Mouse (Mus musculus) embryonic fibroblast, embryonic 13.5 days (primary cell): ENCODE data around the gene Cacna1a. TPM values are rescaled to one million over a fixed set of nuclear protein-coding genes. Genes with fewer than 3 reads are reported as not detected.

Experiments
- H3K27ac ChIP-seq: 2 replicates; pipeline ENCODE4 v1.5.1; 2012; ENCODE audit warnings: low read length, control low read depth, inconsistent platforms; ENCODE audit not compliant: insufficient read depth
- H3K4me1 ChIP-seq: 2 replicates; pipeline ENCODE4 v1.6.1; 2011; ENCODE audit warnings: low read length; ENCODE audit not compliant: control insufficient read depth, insufficient read depth
- H3K4me3 ChIP-seq: 2 replicates; pipeline ENCODE4 v1.5.1; 2011; ENCODE audit warnings: mild to moderate bottlenecking, control low read depth, low read length; ENCODE audit not compliant: insufficient read depth
- CTCF ChIP-seq: IDR thresholded peaks from 2 replicates; pipeline ENCODE4 v1.5.1; 2011; ENCODE audit warnings: mild to moderate bottlenecking, control low read depth, low read length, moderate library complexity, borderline replicate concordance; ENCODE audit not compliant: insufficient read depth
- POLR2A ChIP-seq: IDR thresholded peaks from 2 replicates; pipeline ENCODE4 v1.6.1; 2011; ENCODE audit warnings: low read depth, mild to moderate bottlenecking, control low read depth, low read length, moderate library complexity
- polyA plus RNA-seq: library from polyadenylated mRNA; stranded (reverse); fragments of >200 nt; gene quantifications from 2 replicates; pipeline ENCODE4 v1.2.4, GENCODE M21; 2011; ENCODE audit warnings: low read depth; ENCODE audit not compliant: missing spikeins, insufficient read length

Gene Cacna1a
- polyA plus RNA-seq, 1 experiment, result 7.2 TPM

- Histone ChIP-seq H3K4me3 (no peak overlapping the region), H3K4me1 (no peaks in the 10 kb centered on the region), H3K27ac (no peak overlapping the region)
- TF ChIP-seq POLR2A, result no peak
- TF ChIP-seq CTCF, result peak; percentile 92
Measured at GRCm38 (mm10) chr8:84363428-84364134, 24.7 kb upstream of the Cacna1a start.

- no peaks in the 10 kb centered on the region for H3K4me1 ChIP-seq
- TF ChIP-seq CTCF, result no peak
- TF ChIP-seq POLR2A, result no peak
- no peak overlapping the region for H3K4me3 ChIP-seq
- no peak overlapping the region for H3K27ac ChIP-seq
Measured at GRCm38 (mm10) chr8:84365197-84365596, 23.0 kb upstream of the Cacna1a start.

- Histone ChIP-seq H3K4me3 (no peak overlapping the region), H3K27ac (no peak overlapping the region), H3K4me1 (no peaks in the 10 kb centered on the region)
- TF ChIP-seq CTCF (no peak), POLR2A (no peak)
Measured at GRCm38 (mm10) chr8:84370972-84371371, 17.3 kb upstream of the Cacna1a start.

- Histone ChIP-seq H3K27ac (no peak overlapping the region), H3K4me3 (no peak overlapping the region), H3K4me1 (no peaks in the 10 kb centered on the region)
- TF ChIP-seq CTCF (no peak), POLR2A (no peak)
Measured at GRCm38 (mm10) chr8:84375038-84375437, 13.2 kb upstream of the Cacna1a start.

GRCm38 (mm10) chr8:84375803-84376202 lies 12.4 kb upstream of the Cacna1a start:
- no peak for TF ChIP-seq POLR2A
- no peak for TF ChIP-seq CTCF
- no peak overlapping the region for H3K27ac ChIP-seq
- H3K4me1 ChIP-seq, result no peaks in the 10 kb centered on the region
- H3K4me3 ChIP-seq, result no peak overlapping the region

- Histone ChIP-seq H3K4me1 (no peaks in the 10 kb centered on the region), H3K27ac (no peak overlapping the region), H3K4me3 (no peak overlapping the region)
- no peak for TF ChIP-seq CTCF
- no peak for TF ChIP-seq POLR2A
Measured at GRCm38 (mm10) chr8:84376564-84376963, 11.7 kb upstream of the Cacna1a start.

GRCm38 (mm10) chr8:84381676-84382075 lies 6.6 kb upstream of the Cacna1a start:
- Histone ChIP-seq H3K4me1 (no peaks in the 10 kb centered on the region), H3K27ac (no peak overlapping the region), H3K4me3 (no peak overlapping the region)
- TF ChIP-seq POLR2A (no peak), CTCF (no peak)

GRCm38 (mm10) chr8:84388773-84389172 lies 533 bp downstream of the Cacna1a start:
- Histone ChIP-seq H3K27ac (no peak overlapping the region), H3K4me1 (0 out of 2 replicates have a peak, but pooled peaks cover 4% of the 10 kb centered on the region)
- no peak for TF ChIP-seq CTCF
- TF ChIP-seq POLR2A, result no peak

GRCm38 (mm10) chr8:84389173-84389572 lies 933 bp downstream of the Cacna1a start:
- Histone ChIP-seq H3K27ac (no peak overlapping the region), H3K4me1 (0 out of 2 replicates have a peak, but pooled peaks cover 4% of the 10 kb centered on the region), H3K4me3 (no peak overlapping the region)
- TF ChIP-seq POLR2A (no peak), CTCF (no peak)

More at GRCm38 (mm10) chr8:84388773-84389172, 533 bp downstream of the Cacna1a start:
- H3K4me3 ChIP-seq, result no peak overlapping the region

- Histone ChIP-seq H3K27ac (no peak overlapping the region), H3K4me3 (no peak overlapping the region), H3K4me1 (0 out of 2 replicates have a peak, but pooled peaks cover 4% of the 10 kb centered on the region)
- no peak for TF ChIP-seq CTCF
- TF ChIP-seq POLR2A, result no peak
Measured at GRCm38 (mm10) chr8:84391611-84392010, 3.4 kb downstream of the Cacna1a start.
